Mouse (Mus musculus) embryonic fibroblast, embryonic 13.5 days (primary cell): Measurements from ENCODE around the gene Iqsec3.

ENCODE experiments used
- CTCF ChIP-seq: IDR thresholded peaks from 2 replicates; pipeline ENCODE4 v1.5.1; 2011; ENCODE audit warnings: mild to moderate bottlenecking, control low read depth, low read length, moderate library complexity, borderline replicate concordance; ENCODE audit not compliant: insufficient read depth
- POLR2A ChIP-seq: IDR thresholded peaks from 2 replicates; pipeline ENCODE4 v1.6.1; 2011; ENCODE audit warnings: low read depth, mild to moderate bottlenecking, control low read depth, low read length, moderate library complexity

- TF ChIP-seq POLR2A: no peak
- TF ChIP-seq CTCF: no peak
Observed at GRCm38 (mm10) chr6:121495026-121495425, 21.5 kb upstream of the Iqsec3 start.
